Mouse (Mus musculus) liver, embryonic 14.5 days (tissue): ENCODE data around the gene Mtus2. TPM values are rescaled to one million over a fixed set of nuclear protein-coding genes. Genes with fewer than 3 reads are reported as not detected.

Source experiments
- ATAC-seq: fragments of 200-750 bp; cut with Nextera tagmentation; 2 replicates; pipeline ENCODE4 v1.8.0; 2017; ENCODE audit warnings: moderate number of reproducible peaks, mild to moderate bottlenecking, moderate library complexity; ENCODE audit not compliant: insufficient read depth
- DNase-seq, 3 experiments: peaks; one replicate each; pipeline ENCODE4 v3.0.0-alpha.2; 2012 to 2013; ENCODE audit warnings: low read depth in 3 of 3, low spot score in 3 of 3
- H3K27ac ChIP-seq: fragments of 300-500 bp; sonication (generic); 2 replicates; pipeline ENCODE4 v1.5.1; 2014; ENCODE audit warnings: moderate library complexity, mild to moderate bottlenecking, control low read depth, inconsistent platforms
- H3K27me3 ChIP-seq: fragments of 300-500 bp; sonication (generic); 2 replicates; pipeline ENCODE4 v1.6.1; 2014; ENCODE audit warnings: mild to moderate bottlenecking, low read length, moderate library complexity; ENCODE audit not compliant: control insufficient read depth, insufficient read depth
- H3K36me3 ChIP-seq: fragments of 300-500 bp; sonication (generic); replicated peaks from 2 replicates; pipeline ENCODE4 v1.6.1; 2014; ENCODE audit warnings: low read depth; ENCODE audit not compliant: control insufficient read depth, insufficient read depth
- H3K4me1 ChIP-seq, 2 experiments: fragments of 200-500 bp in 1 of 2; fragments of 300-500 bp in 1 of 2; sonication (generic) in 1 of 2; replicated peaks; 2 replicates each; pipeline ENCODE4 v1.6.1; 2012 to 2014; ENCODE audit warnings: antibody characterized with exemption in 1 of 2, inconsistent platforms in 1 of 2, low read length in 1 of 2; ENCODE audit not compliant: control insufficient read depth in 2 of 2, insufficient read depth in 2 of 2
- H3K4me2 ChIP-seq: fragments of 300-500 bp; sonication (generic); 2 replicates; pipeline ENCODE4 v1.6.1; 2014; ENCODE audit warnings: low read depth, mild to moderate bottlenecking, control low read depth, moderate library complexity
- H3K4me3 ChIP-seq, 2 experiments: fragments of 200-500 bp in 1 of 2; fragments of 300-500 bp in 1 of 2; sonication (generic) in 1 of 2; 2 replicates each; pipeline ENCODE4 v1.5.1; 2012 to 2014; ENCODE audit warnings: low read depth in 2 of 2, low read length in 2 of 2, mild to moderate bottlenecking in 2 of 2, control low read depth in 1 of 2, inconsistent platforms in 1 of 2, moderate library complexity in 1 of 2; ENCODE audit not compliant: insufficient read depth in 1 of 2
- H3K9ac ChIP-seq: fragments of 300-500 bp; sonication (generic); replicated peaks from 2 replicates; pipeline ENCODE4 v1.6.1; 2014; ENCODE audit warnings: mild to moderate bottlenecking, control low read depth, moderate library complexity
- H3K9me3 ChIP-seq: fragments of 300-500 bp; sonication (generic); 2 replicates; pipeline ENCODE4 v1.6.1; 2016; ENCODE audit warnings: low read length, mixed read lengths; ENCODE audit not compliant: control insufficient read depth
- CTCF ChIP-seq: IDR thresholded peaks from 2 replicates; pipeline ENCODE4 v1.5.1; 2016; ENCODE audit warnings: antibody characterized with exemption, low read depth, control low read depth
- EP300 ChIP-seq: IDR thresholded peaks from 2 replicates; pipeline ENCODE4 v1.6.1; 2016; ENCODE audit warnings: antibody characterized with exemption, low read depth
- whole genome bisulfite sequencing: fragments of 180-500 bp; shearing (Covaris S2); extraction: QIAGEN DNeasy Blood & Tissue Kit; methylation state at CpG from one replicate; pipeline ENCODE4 v1.1.7; 2014; ENCODE audit not compliant: insufficient replicate concordance; 5-methylcytosine and 5-hydroxymethylcytosine counted together
- polyA plus RNA-seq, 2 experiments: library from polyadenylated mRNA; depleted of rRNA in 1 of 2; stranded (reverse) in 1 of 2; unstranded in 1 of 2; fragments of >200 nt; fragmentation: Nextera tagmentation in 1 of 2; extraction: Ambion mirVana in 1 of 2; gene quantifications; 2 replicates each; pipeline versions ENCODE4 v1.2.1 to v1.2.3; 2012 to 2014

The Mtus2 gene
- polyA plus RNA-seq, 2 experiments: 0.48 to 0.80 TPM

- TF ChIP-seq EP300: no peak
- TF ChIP-seq CTCF: no peak
- DNase-seq: no peak
These were observed 224.8 kb downstream of the Mtus2 start for GRCm38 (mm10) chr5:148181901-148182300.

GRCm38 (mm10) chr5:148185898-148186297 lies 228.8 kb downstream of the Mtus2 start:
- 26% methylated on average over 1 of the region's 1 CpGs for WGBS
- Histone ChIP-seq H3K27me3 (no peaks in the 10 kb centered on the region), H3K36me3 (no peaks in the 10 kb centered on the region), H3K9me3 (peaks cover 3% of the 10 kb centered on the region; the same call in 1 of the 2 replicates), H3K4me3 (no peak overlapping the region), H3K4me1 (no peaks in the 10 kb centered on the region), H3K27ac (no peak overlapping the region), H3K9ac (no peak overlapping the region), H3K4me2 (no peak overlapping the region)
- no peak for TF ChIP-seq CTCF
- no peak for TF ChIP-seq EP300
- DNase-seq (no peak), ATAC-seq (no peak)

More at GRCm38 (mm10) chr5:148181901-148182300, 224.8 kb downstream of the Mtus2 start:
- Histone ChIP-seq H3K4me1 (no peaks in the 10 kb centered on the region), H3K36me3 (no peaks in the 10 kb centered on the region), H3K4me2 (no peak overlapping the region), H3K9me3 (peaks cover 3% of the 10 kb centered on the region; the same call in 1 of the 2 replicates), H3K27ac (no peak overlapping the region), H3K9ac (no peak overlapping the region), H3K4me3 (no peak overlapping the region), H3K27me3 (no peaks in the 10 kb centered on the region)
- ATAC-seq: no peak
- 65% methylated on average over 6 of the region's 6 CpGs for WGBS

- H3K36me3 ChIP-seq: no peaks in the 10 kb centered on the region
- H3K9ac ChIP-seq: no peak overlapping the region
- no peak overlapping the region for H3K4me3 ChIP-seq
- ATAC-seq (no peak), DNase-seq (no peak)
- no peak for TF ChIP-seq EP300
- no peak for TF ChIP-seq CTCF
- no peaks in the 10 kb centered on the region for H3K4me1 ChIP-seq
- no peaks in the 10 kb centered on the region for H3K9me3 ChIP-seq
- no peak overlapping the region for H3K27ac ChIP-seq
- H3K4me2 ChIP-seq: no peak overlapping the region
- 24% methylated on average over 4 of the region's 4 CpGs for WGBS
- H3K27me3 ChIP-seq: no peaks in the 10 kb centered on the region
These were observed 234.3 kb downstream of the Mtus2 start for GRCm38 (mm10) chr5:148191416-148191815.

GRCm38 (mm10) chr5:148211831-148212230 lies 254.7 kb downstream of the Mtus2 start:
- Histone ChIP-seq H3K4me3 (no peak overlapping the region), H3K9ac (no peak overlapping the region), H3K4me1 (no peaks in the 10 kb centered on the region), H3K4me2 (no peak overlapping the region), H3K27ac (no peak overlapping the region), H3K27me3 (no peaks in the 10 kb centered on the region), H3K36me3 (no peaks in the 10 kb centered on the region), H3K9me3 (no peaks in the 10 kb centered on the region)
- WGBS: 82% methylated on average over 4 of the region's 4 CpGs
- ATAC-seq (no peak), DNase-seq (no peak)
- no peak for TF ChIP-seq EP300

- H3K9me3 ChIP-seq: no peaks in the 10 kb centered on the region
- H3K36me3 ChIP-seq: no peaks in the 10 kb centered on the region
- H3K27ac ChIP-seq: no peak overlapping the region
- DNase-seq (no peak), ATAC-seq (no peak)
- H3K9ac ChIP-seq: no peak overlapping the region
- H3K4me3 ChIP-seq: no peak overlapping the region
- no peaks in the 10 kb centered on the region for H3K4me1 ChIP-seq
- no peak for TF ChIP-seq CTCF
- no peak for TF ChIP-seq EP300
- WGBS: 66% methylated on average over 8 of the region's 8 CpGs
- H3K4me2 ChIP-seq: no peak overlapping the region
- H3K27me3 ChIP-seq: no peaks in the 10 kb centered on the region
These were observed 259.7 kb downstream of the Mtus2 start for GRCm38 (mm10) chr5:148216786-148217185.

- DNase-seq (no peak), ATAC-seq (no peak)
- no peaks in the 10 kb centered on the region for H3K4me1 ChIP-seq
- H3K36me3 ChIP-seq: no peaks in the 10 kb centered on the region
- H3K4me2 ChIP-seq: no peak overlapping the region
- no peak overlapping the region for H3K27ac ChIP-seq
- 58% methylated on average over 5 of the region's 5 CpGs for WGBS
- H3K4me3 ChIP-seq: no peak overlapping the region
- TF ChIP-seq CTCF (no peak), EP300 (no peak)
- H3K9me3 ChIP-seq: no peaks in the 10 kb centered on the region
- no peaks in the 10 kb centered on the region for H3K27me3 ChIP-seq
- no peak overlapping the region for H3K9ac ChIP-seq
These were observed 265.8 kb downstream of the Mtus2 start for GRCm38 (mm10) chr5:148222898-148223297.
